Mouse (Mus musculus) intestine, embryonic 15.5 days (tissue): ENCODE data around the gene Fads3. TPM values are rescaled to one million over a fixed set of nuclear protein-coding genes. Genes with fewer than 3 reads are reported as not detected.

Experiments
- ATAC-seq: fragments of 200-750 bp; cut with Nextera tagmentation; 2 replicates; pipeline ENCODE4 v1.8.0; 2017; ENCODE audit warnings: moderate TSS enrichment, moderate library complexity
- H3K27ac ChIP-seq: fragments of 300-500 bp; sonication (generic); 2 replicates; pipeline ENCODE4 v1.5.1; 2015; ENCODE audit warnings: mild to moderate bottlenecking, inconsistent platforms
- H3K27me3 ChIP-seq: fragments of 300-500 bp; sonication (generic); replicated peaks from 2 replicates; pipeline ENCODE4 v1.6.1; 2015; ENCODE audit warnings: inconsistent platforms
- H3K36me3 ChIP-seq: fragments of 300-500 bp; sonication (generic); 2 replicates; pipeline ENCODE4 v1.6.1; 2015; ENCODE audit warnings: inconsistent platforms
- H3K4me1 ChIP-seq: fragments of 300-500 bp; sonication (generic); replicated peaks from 2 replicates; pipeline ENCODE4 v1.6.1; 2015; ENCODE audit warnings: inconsistent platforms
- H3K4me2 ChIP-seq: fragments of 300-500 bp; sonication (generic); replicated peaks from 2 replicates; pipeline ENCODE4 v1.6.1; 2015; ENCODE audit warnings: mild to moderate bottlenecking, inconsistent platforms
- H3K4me3 ChIP-seq: fragments of 300-500 bp; sonication (generic); replicated peaks from 2 replicates; pipeline ENCODE4 v1.5.1; 2015; ENCODE audit warnings: inconsistent platforms
- H3K9ac ChIP-seq: fragments of 300-500 bp; sonication (generic); 2 replicates; pipeline ENCODE4 v1.6.1; 2015; ENCODE audit warnings: inconsistent platforms
- H3K9me3 ChIP-seq: fragments of 300-500 bp; sonication (generic); 2 replicates; pipeline ENCODE4 v1.6.1; 2016; ENCODE audit warnings: inconsistent platforms
- WGBS: fragments of 180-500 bp; shearing (Covaris S2); methylation state at CpG from one replicate; pipeline ENCODE4 v1.1.7; 2015; 5-methylcytosine and 5-hydroxymethylcytosine counted together
- polyA plus RNA-seq: library from polyadenylated mRNA; unstranded; fragments of >200 nt; fragmentation: Nextera tagmentation; extraction: Ambion mirVana; gene quantifications from 2 replicates; pipeline ENCODE4 v1.2.1, GENCODE M21; 2015

Gene Fads3
- polyA plus RNA-seq, 1 experiment from 2014 or later, result 15.1 TPM

DNA sequence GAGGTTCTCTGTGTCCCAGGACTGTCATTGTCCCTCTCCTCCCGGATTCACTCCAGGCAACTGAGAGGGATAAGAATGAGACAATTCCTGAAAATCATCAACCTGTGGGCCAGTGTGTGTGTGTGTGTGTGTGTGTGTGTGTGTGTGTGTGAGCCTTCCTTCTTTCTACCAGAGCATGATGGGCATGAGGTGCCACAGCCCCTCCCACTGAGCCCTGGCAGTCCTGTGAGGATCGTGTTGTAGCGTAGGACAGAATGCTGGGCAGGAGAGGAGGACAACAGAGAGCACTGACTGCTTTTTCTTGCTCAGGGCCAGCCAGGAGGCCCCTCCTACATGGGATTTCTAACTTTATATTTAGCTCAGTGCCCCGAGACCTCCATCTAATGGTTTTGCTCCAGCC is 1.4 kb downstream of the Fads3 start:
- no peak overlapping the region for H3K9ac ChIP-seq
- WGBS, result 80% methylated on average over 4 of the region's 4 CpGs
- no peaks in the 10 kb centered on the region for H3K9me3 ChIP-seq
- H3K36me3 ChIP-seq, result no peaks in the 10 kb centered on the region
- peaks cover 28% of the 10 kb centered on the region for H3K4me1 ChIP-seq
- H3K4me3 ChIP-seq, result no peak overlapping the region
- H3K27ac ChIP-seq, result no peak overlapping the region
- H3K27me3 ChIP-seq, result no peaks in the 10 kb centered on the region
- ATAC-seq, result no peak
- peak overlapping the region; percentile 99 for H3K4me2 ChIP-seq

GRCm38 (mm10) chr19:10043643-10044042 is 2.3 kb downstream of the Fads3 start:
- no peak for ATAC-seq
- H3K4me1 ChIP-seq, result peaks cover 25% of the 10 kb centered on the region
- H3K27me3 ChIP-seq, result no peaks in the 10 kb centered on the region
- H3K9ac ChIP-seq, result no peak overlapping the region
- no peak overlapping the region for H3K27ac ChIP-seq
- no peak overlapping the region for H3K4me3 ChIP-seq
- no peaks in the 10 kb centered on the region for H3K9me3 ChIP-seq
- H3K4me2 ChIP-seq, result 0 out of 2 replicates have a peak overlapping the region, but pooled peaks have one; percentile 0
- H3K36me3 ChIP-seq, result no peaks in the 10 kb centered on the region

DNA sequence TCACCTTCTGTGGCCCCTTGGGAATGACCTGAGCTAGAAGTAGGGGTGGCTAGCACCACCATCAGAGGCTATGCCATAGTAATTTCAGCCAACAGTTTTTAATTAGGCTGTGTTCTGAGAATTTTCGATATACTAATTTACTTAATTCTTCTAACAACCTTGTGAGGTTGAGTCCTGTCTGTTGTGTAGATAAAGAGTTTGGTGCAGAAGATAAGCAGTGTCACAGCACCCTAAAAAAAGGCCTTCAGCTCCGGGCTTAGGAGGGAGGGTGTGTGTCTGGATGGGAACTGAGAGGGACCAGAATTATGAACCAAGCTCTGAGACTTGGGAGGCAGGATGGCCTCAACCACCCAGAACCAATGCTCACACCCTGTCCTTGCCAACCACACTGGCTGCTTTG is 4.3 kb downstream of the Fads3 start:
- ATAC-seq, result no peak
- Histone ChIP-seq H3K9me3 (no peaks in the 10 kb centered on the region), H3K27ac (no peak overlapping the region), H3K4me1 (peaks cover 25% of the 10 kb centered on the region), H3K9ac (no peak overlapping the region), H3K36me3 (no peaks in the 10 kb centered on the region), H3K27me3 (no peaks in the 10 kb centered on the region), H3K4me3 (no peak overlapping the region), H3K4me2 (no peak overlapping the region)
- WGBS, result 82% methylated on average over 2 of the region's 2 CpGs

GRCm38 (mm10) chr19:10046346-10046745 is 5.0 kb downstream of the Fads3 start:
- no peak overlapping the region for H3K27ac ChIP-seq
- no peaks in the 10 kb centered on the region for H3K27me3 ChIP-seq
- H3K4me1 ChIP-seq, result peaks cover 19% of the 10 kb centered on the region
- no peak overlapping the region for H3K9ac ChIP-seq
- H3K9me3 ChIP-seq, result no peaks in the 10 kb centered on the region
- H3K4me3 ChIP-seq, result no peak overlapping the region
- no peak overlapping the region for H3K4me2 ChIP-seq
- H3K36me3 ChIP-seq, result no peaks in the 10 kb centered on the region
- 60% methylated on average over 4 of the region's 4 CpGs for WGBS
- ATAC-seq, result no peak

DNA sequence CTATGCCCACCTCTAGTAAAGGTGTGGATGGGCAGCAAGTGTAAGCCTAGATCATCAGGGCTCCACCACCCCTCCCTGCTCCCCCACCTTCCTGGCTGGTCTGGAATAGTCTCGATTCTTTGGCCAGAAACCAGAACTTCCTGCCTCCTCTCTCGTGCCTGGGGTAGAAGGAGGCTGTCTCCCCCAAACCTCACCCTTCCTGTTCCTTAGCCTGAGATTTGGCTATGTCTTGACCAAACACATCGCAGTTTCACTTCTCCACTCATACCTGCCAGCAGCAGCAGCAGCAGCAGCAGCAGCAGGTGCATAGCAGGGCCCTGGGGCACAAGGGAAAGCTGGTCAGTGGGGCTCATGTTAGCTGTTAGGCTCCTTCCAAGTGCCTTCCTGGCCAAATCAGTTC is 5.6 kb downstream of the Fads3 start:
- Histone ChIP-seq H3K4me2 (no peak overlapping the region), H3K9ac (no peak overlapping the region), H3K27me3 (no peaks in the 10 kb centered on the region), H3K4me3 (no peak overlapping the region), H3K4me1 (peaks cover 15% of the 10 kb centered on the region), H3K27ac (no peak overlapping the region), H3K36me3 (no peaks in the 10 kb centered on the region), H3K9me3 (no peaks in the 10 kb centered on the region)
- ATAC-seq, result no peak
- 37% methylated on average over 3 of the region's 3 CpGs for WGBS

- H3K9ac ChIP-seq, result no peak overlapping the region
- H3K9me3 ChIP-seq, result no peaks in the 10 kb centered on the region
- no peak for ATAC-seq
- H3K4me1 ChIP-seq, result peaks cover 10% of the 10 kb centered on the region
- no peak overlapping the region for H3K4me2 ChIP-seq
- no peak overlapping the region for H3K27ac ChIP-seq
- no peak overlapping the region for H3K4me3 ChIP-seq
- H3K36me3 ChIP-seq, result no peaks in the 10 kb centered on the region
- no peaks in the 10 kb centered on the region for H3K27me3 ChIP-seq
Measured at GRCm38 (mm10) chr19:10049533-10049932, 8.2 kb downstream of the Fads3 start.

DNA sequence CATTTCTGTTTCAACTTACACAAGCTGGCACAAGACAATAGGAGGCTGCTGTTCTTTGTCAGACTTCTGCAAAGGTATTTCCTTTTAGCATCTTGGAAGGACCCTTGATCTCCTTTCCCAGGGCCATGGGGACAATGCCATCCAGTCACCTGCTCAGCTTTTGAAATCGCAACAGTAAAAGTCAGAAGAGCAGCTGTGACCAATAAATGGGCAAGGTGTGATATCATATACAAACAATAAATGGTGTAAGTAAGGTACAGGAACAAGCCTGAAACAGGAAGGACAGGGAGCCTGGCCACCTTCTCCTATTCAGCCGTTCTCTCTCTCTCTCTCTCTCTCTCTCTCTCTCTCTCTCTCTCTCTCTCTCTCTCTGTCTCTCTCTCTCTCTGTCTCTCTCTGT is 9.1 kb downstream of the Fads3 start:
- peaks cover 10% of the 10 kb centered on the region for H3K4me1 ChIP-seq
- peak; percentile 86 for ATAC-seq
- no peaks in the 10 kb centered on the region for H3K36me3 ChIP-seq
- no peaks in the 10 kb centered on the region for H3K9me3 ChIP-seq
- H3K4me3 ChIP-seq, result no peak overlapping the region
- H3K9ac ChIP-seq, result no peak overlapping the region
- no peaks in the 10 kb centered on the region for H3K27me3 ChIP-seq
- 58% methylated on average over 1 of the region's 2 CpGs for WGBS
- no peak overlapping the region for H3K4me2 ChIP-seq
- peak overlapping the region; percentile 48; the same call in 1 of the 2 replicates for H3K27ac ChIP-seq

GRCm38 (mm10) chr19:10052698-10053097 is 11.3 kb downstream of the Fads3 start:
- H3K27ac ChIP-seq, result no peak overlapping the region
- H3K9ac ChIP-seq, result no peak overlapping the region
- ATAC-seq, result no peak
- 0 out of 2 replicates have a peak, but pooled peaks cover 4% of the 10 kb centered on the region for H3K36me3 ChIP-seq
- H3K27me3 ChIP-seq, result no peaks in the 10 kb centered on the region
- WGBS, result 91% methylated on average over 4 of the region's 4 CpGs
- peaks cover 24% of the 10 kb centered on the region for H3K4me1 ChIP-seq
- H3K4me3 ChIP-seq, result no peak overlapping the region
- no peaks in the 10 kb centered on the region for H3K9me3 ChIP-seq
- no peak overlapping the region for H3K4me2 ChIP-seq

DNA sequence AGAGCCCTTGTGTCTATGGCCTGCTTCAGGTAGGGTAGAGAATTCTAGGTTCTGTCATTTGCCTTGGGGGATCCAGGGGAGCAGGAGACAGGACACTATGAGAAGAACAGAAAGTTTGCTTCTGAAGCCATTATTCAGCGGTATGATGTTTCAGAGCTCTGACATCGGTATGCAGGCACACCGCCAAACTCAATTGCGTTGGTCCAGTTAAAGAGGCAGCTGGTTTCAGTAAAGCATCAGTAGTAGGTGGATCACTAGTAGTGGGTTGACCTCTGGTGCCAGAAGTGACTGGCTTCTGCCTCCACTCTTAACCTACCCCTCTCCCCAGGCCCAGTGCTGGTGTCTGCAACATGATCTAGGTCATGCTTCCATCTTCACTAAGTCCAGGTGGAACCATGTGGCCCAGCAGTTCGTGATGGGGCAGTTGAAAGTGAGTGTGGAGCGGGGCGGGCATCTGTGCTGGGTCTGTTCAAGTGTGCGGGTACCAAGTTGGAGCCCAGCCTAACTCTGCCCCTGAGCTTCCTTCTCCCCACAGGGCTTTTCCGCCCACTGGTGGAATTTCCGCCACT is 12.4 kb downstream of the Fads3 start:
- H3K27ac ChIP-seq, result no peak overlapping the region
- H3K36me3 ChIP-seq, result 0 out of 2 replicates have a peak, but pooled peaks cover 4% of the 10 kb centered on the region
- H3K27me3 ChIP-seq, result no peaks in the 10 kb centered on the region
- no peaks in the 10 kb centered on the region for H3K9me3 ChIP-seq
- H3K4me1 ChIP-seq, result peaks cover 28% of the 10 kb centered on the region
- H3K9ac ChIP-seq, result no peak overlapping the region
- no peak for ATAC-seq
- H3K4me3 ChIP-seq, result no peak overlapping the region
- H3K4me2 ChIP-seq, result no peak overlapping the region
- WGBS, result 93% methylated on average over 10 of the region's 10 CpGs

GRCm38 (mm10) chr19:10054361-10055075 is 13.1 kb downstream of the Fads3 start:
- no peak overlapping the region for H3K27ac ChIP-seq
- H3K9me3 ChIP-seq, result no peaks in the 10 kb centered on the region
- H3K27me3 ChIP-seq, result no peaks in the 10 kb centered on the region
- WGBS, result 80% methylated on average over 6 of the region's 6 CpGs
- H3K9ac ChIP-seq, result no peak overlapping the region
- H3K4me2 ChIP-seq, result no peak overlapping the region
- ATAC-seq, result no peak
- peaks cover 26% of the 10 kb centered on the region for H3K4me1 ChIP-seq
- H3K36me3 ChIP-seq, result 0 out of 2 replicates have a peak, but pooled peaks cover 4% of the 10 kb centered on the region
- H3K4me3 ChIP-seq, result no peak overlapping the region

- Histone ChIP-seq H3K4me2 (no peak overlapping the region), H3K9ac (no peak overlapping the region), H3K27ac (no peak overlapping the region), H3K36me3 (0 out of 2 replicates have a peak, but pooled peaks cover 4% of the 10 kb centered on the region), H3K4me1 (peaks cover 20% of the 10 kb centered on the region), H3K4me3 (no peak overlapping the region), H3K27me3 (no peaks in the 10 kb centered on the region), H3K9me3 (no peaks in the 10 kb centered on the region)
- ATAC-seq, result no peak
- 79% methylated on average over 3 of the region's 3 CpGs for WGBS
Measured at GRCm38 (mm10) chr19:10055261-10055660, 13.9 kb downstream of the Fads3 start.

DNA sequence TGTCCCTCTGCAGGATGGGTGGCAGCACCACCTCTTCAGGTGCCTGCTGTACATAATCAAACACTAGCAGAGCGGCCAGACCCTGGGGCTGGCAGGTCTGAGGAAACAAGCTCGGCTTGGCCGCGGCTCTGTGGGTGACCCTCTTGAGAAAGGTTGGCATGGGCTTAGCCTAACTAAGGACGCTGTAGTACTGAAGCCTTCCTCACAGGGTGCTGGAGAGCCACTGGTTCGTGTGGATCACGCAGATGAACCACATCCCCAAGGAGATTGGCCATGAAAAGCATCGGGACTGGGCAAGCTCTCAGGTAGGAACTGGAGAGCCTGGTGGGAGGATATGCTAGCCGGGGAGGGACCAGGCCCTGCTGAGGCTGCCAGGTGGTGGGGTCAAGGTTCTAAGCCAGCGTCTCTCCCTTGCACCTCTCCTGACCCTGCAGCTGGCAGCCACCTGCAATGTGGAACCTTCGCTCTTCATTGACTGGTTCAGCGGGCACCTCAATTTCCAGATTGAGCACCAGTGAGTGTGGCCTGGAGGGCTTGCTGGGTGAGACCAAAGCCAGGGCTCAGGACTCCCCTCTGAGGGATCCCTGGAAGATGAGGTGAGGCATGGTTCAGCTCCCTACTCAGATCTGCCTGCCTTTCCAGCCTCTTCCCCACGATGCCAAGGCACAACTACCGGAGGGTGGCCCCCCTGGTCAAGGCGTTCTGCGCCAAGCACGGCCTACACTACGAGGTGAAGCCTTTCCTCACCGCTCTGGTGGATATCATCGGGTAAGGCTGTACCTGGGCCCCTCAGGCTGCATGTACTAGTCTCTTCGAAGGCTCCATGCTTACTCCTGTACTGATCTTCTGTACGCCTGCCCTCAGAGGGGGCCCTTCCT is 14.7 kb downstream of the Fads3 start:
- Histone ChIP-seq H3K4me2 (no peak overlapping the region), H3K9me3 (no peaks in the 10 kb centered on the region), H3K36me3 (0 out of 2 replicates have a peak, but pooled peaks cover 5% of the 10 kb centered on the region), H3K4me1 (peaks cover 24% of the 10 kb centered on the region), H3K9ac (no peak overlapping the region), H3K27ac (no peak overlapping the region), H3K27me3 (no peaks in the 10 kb centered on the region), H3K4me3 (no peak overlapping the region)
- ATAC-seq, result no peak
- WGBS, result 83% methylated on average over 22 of the region's 22 CpGs
